Mouse (Mus musculus) heart, embryonic 10.5 days (tissue): Measurements from ENCODE around the gene Dgke. TPM values are rescaled to one million over a fixed set of nuclear protein-coding genes. Genes with fewer than 3 reads are reported as not detected.
A peak's percentile ranks its signal among the peaks of the same experiment; 100 is the strongest.
"Not testable (repeated sequence)": the region's sequence is repeated elsewhere in the genome, so short reads cannot be mapped to it uniquely, and the experiment has no call there.

Experiments
- DNase-seq: peaks from one replicate; pipeline ENCODE4 v3.0.0-alpha.2; 2017; ENCODE audit warnings: low spot score
- H3K27ac ChIP-seq: fragments of 300-500 bp; sonication (generic); 2 replicates; pipeline ENCODE4 v1.5.1; 2016; ENCODE audit warnings: mild to moderate bottlenecking
- H3K27me3 ChIP-seq: fragments of 300-500 bp; sonication (generic); 2 replicates; pipeline ENCODE4 v1.6.1; 2016; ENCODE audit warnings: mild to moderate bottlenecking; ENCODE audit not compliant: poor library complexity, insufficient read depth, severe bottlenecking
- H3K36me3 ChIP-seq: fragments of 300-500 bp; sonication (generic); 2 replicates; pipeline ENCODE4 v1.6.1; 2016; ENCODE audit warnings: mild to moderate bottlenecking, moderate library complexity
- H3K4me1 ChIP-seq: fragments of 300-500 bp; sonication (generic); 2 replicates; pipeline ENCODE4 v1.6.1; 2016; ENCODE audit warnings: mild to moderate bottlenecking
- H3K4me3 ChIP-seq: fragments of 300-500 bp; sonication (generic); 2 replicates; pipeline ENCODE4 v1.5.1; 2016; ENCODE audit warnings: mild to moderate bottlenecking, moderate library complexity
- H3K9me3 ChIP-seq: fragments of 300-500 bp; sonication (generic); 2 replicates; pipeline ENCODE4 v1.6.1; 2016; ENCODE audit warnings: mild to moderate bottlenecking, moderate library complexity
- WGBS: fragments of 180-500 bp; shearing (Covaris S2); methylation state at CpG from one replicate; pipeline ENCODE4 v1.1.7; 2016; 5-methylcytosine and 5-hydroxymethylcytosine counted together
- polyA plus RNA-seq: library from polyadenylated mRNA; unstranded; fragments of >200 nt; fragmentation: Nextera tagmentation; extraction: Ambion mirVana; gene quantifications from 2 replicates; pipeline ENCODE4 v1.2.1, GENCODE M21; 2016

Dgke gene
- polyA plus RNA-seq, 1 experiment from 2014 or later = 5.3 TPM

GRCm38 (mm10) chr11:89003078-89003477 is 63.6 kb downstream of the Dgke start:
- 47% methylated on average over 6 of the region's 6 CpGs for WGBS
- Histone ChIP-seq H3K27me3 (no peaks in the 10 kb centered on the region; the same call in 1 of the 2 replicates), H3K27ac (no peak overlapping the region), H3K9me3 (no peaks in the 10 kb centered on the region), H3K4me3 (no peak overlapping the region), H3K36me3 (peaks cover 14% of the 10 kb centered on the region; the same call in 1 of the 2 replicates), H3K4me1 (peaks cover 35% of the 10 kb centered on the region)
- no peak for DNase-seq

GRCm38 (mm10) chr11:89002621-89003020 is 64.0 kb downstream of the Dgke start:
- 83% methylated on average over 5 of the region's 5 CpGs for WGBS
- Histone ChIP-seq H3K9me3 (no peaks in the 10 kb centered on the region), H3K27ac (no peak overlapping the region), H3K4me1 (peaks cover 35% of the 10 kb centered on the region), H3K27me3 (no peaks in the 10 kb centered on the region; the same call in 1 of the 2 replicates), H3K4me3 (no peak overlapping the region), H3K36me3 (peaks cover 14% of the 10 kb centered on the region; the same call in 1 of the 2 replicates)
- DNase-seq = no peak

- Histone ChIP-seq H3K4me1 (peaks cover 35% of the 10 kb centered on the region), H3K9me3 (no peaks in the 10 kb centered on the region), H3K4me3 (no peak overlapping the region), H3K36me3 (peaks cover 13% of the 10 kb centered on the region; the same call in 1 of the 2 replicates), H3K27ac (no peak overlapping the region), H3K27me3 (no peaks in the 10 kb centered on the region; the same call in 1 of the 2 replicates)
- DNase-seq = no peak
- WGBS = 87% methylated on average over 5 of the region's 5 CpGs
Observed at GRCm38 (mm10) chr11:89002068-89002467, 64.6 kb downstream of the Dgke start.

GRCm38 (mm10) chr11:89001569-89001968 is 65.1 kb downstream of the Dgke start:
- 95% methylated on average over 7 of the region's 7 CpGs for WGBS
- Histone ChIP-seq H3K4me1 (peaks cover 35% of the 10 kb centered on the region), H3K27me3 (no peaks in the 10 kb centered on the region; the same call in 1 of the 2 replicates), H3K27ac (no peak overlapping the region), H3K36me3 (peaks cover 9% of the 10 kb centered on the region; the same call in 1 of the 2 replicates), H3K9me3 (no peaks in the 10 kb centered on the region), H3K4me3 (0 out of 2 replicates have a peak overlapping the region, but pooled peaks have one; percentile 22)
- DNase-seq = no peak

- peak overlapping the region; percentile 81 for H3K4me3 ChIP-seq
- peak overlapping the region; percentile 91 for H3K27ac ChIP-seq
- DNase-seq = no peak
Observed at GRCm38 (mm10) chr11:89000527-89000819, 66.2 kb downstream of the Dgke start.

GRCm38 (mm10) chr11:88999723-89000526 is 66.7 kb downstream of the Dgke start:
- H3K27ac ChIP-seq = peak overlapping the region; percentile 91
- no peaks in the 10 kb centered on the region; the same call in 1 of the 2 replicates for H3K27me3 ChIP-seq
- 19% methylated on average over 33 of the region's 33 CpGs for WGBS
- peaks cover 35% of the 10 kb centered on the region for H3K4me1 ChIP-seq
- no peaks in the 10 kb centered on the region for H3K9me3 ChIP-seq
- no peak for DNase-seq
- H3K36me3 ChIP-seq = no peaks in the 10 kb centered on the region
- H3K4me3 ChIP-seq = peak overlapping the region; percentile 81

More at GRCm38 (mm10) chr11:89000527-89000819, 66.2 kb downstream of the Dgke start:
- Histone ChIP-seq H3K36me3 (no peaks in the 10 kb centered on the region), H3K27me3 (no peaks in the 10 kb centered on the region; the same call in 1 of the 2 replicates), H3K9me3 (no peaks in the 10 kb centered on the region), H3K4me1 (peaks cover 35% of the 10 kb centered on the region)

GRCm38 (mm10) chr11:88998974-88999722 is 67.5 kb downstream of the Dgke start, which contains the start of gene Trim25:
TSS of gene Trim25 (plus strand) at chr11:88999376.
- DNase-seq = peak; percentile 96
- WGBS = 2% methylated on average over 48 of the region's 48 CpGs
- Histone ChIP-seq H3K4me1 (peaks cover 35% of the 10 kb centered on the region), H3K9me3 (no peaks in the 10 kb centered on the region), H3K27me3 (no peaks in the 10 kb centered on the region; the same call in 1 of the 2 replicates), H3K4me3 (peak within 1 kb of the TSS; percentile 81), H3K27ac (peak within 1 kb of the TSS; percentile 91), H3K36me3 (no peaks in the 10 kb centered on the region)

- 11% methylated on average over 3 of the region's 3 CpGs for WGBS
- Histone ChIP-seq H3K4me1 (peaks cover 29% of the 10 kb centered on the region), H3K36me3 (no peaks in the 10 kb centered on the region), H3K4me3 (no peak overlapping the region; the same call in 1 of the 2 replicates), H3K27me3 (no peaks in the 10 kb centered on the region; the same call in 1 of the 2 replicates), H3K27ac (peak overlapping the region; percentile 91; the same call in 1 of the 2 replicates), H3K9me3 (no peaks in the 10 kb centered on the region)
- no peak for DNase-seq
Observed at GRCm38 (mm10) chr11:88998406-88998805, 68.2 kb downstream of the Dgke start.

GRCm38 (mm10) chr11:88997343-88997742 is 69.3 kb downstream of the Dgke start:
- not testable (repeated sequence) for DNase-seq, H3K9me3 ChIP-seq, H3K27me3 ChIP-seq, H3K36me3 ChIP-seq, H3K27ac ChIP-seq, H3K4me3 ChIP-seq
- 83% methylated on average over 5 of the region's 5 CpGs for WGBS
- H3K4me1 ChIP-seq = peaks cover 20% of the 10 kb centered on the region

- no peaks in the 10 kb centered on the region; the same call in 1 of the 2 replicates for H3K36me3 ChIP-seq
- H3K27me3 ChIP-seq = no peaks in the 10 kb centered on the region; the same call in 1 of the 2 replicates
- H3K4me1 ChIP-seq = peaks cover 16% of the 10 kb centered on the region
- no peak overlapping the region for H3K4me3 ChIP-seq
- no peaks in the 10 kb centered on the region for H3K9me3 ChIP-seq
- 62% methylated on average over 7 of the region's 7 CpGs for WGBS
- H3K27ac ChIP-seq = no peak overlapping the region
- DNase-seq = no peak
Observed at GRCm38 (mm10) chr11:88996427-88996826, 70.2 kb downstream of the Dgke start.

- Histone ChIP-seq H3K4me3 (no peak overlapping the region), H3K36me3 (peaks cover 7% of the 10 kb centered on the region), H3K27ac (no peak overlapping the region), H3K9me3 (no peaks in the 10 kb centered on the region), H3K4me1 (peaks cover 16% of the 10 kb centered on the region), H3K27me3 (no peaks in the 10 kb centered on the region; the same call in 1 of the 2 replicates)
- DNase-seq = no peak
- WGBS = 82% methylated on average over 2 of the region's 2 CpGs
Observed at GRCm38 (mm10) chr11:88995616-88996015, 71.0 kb downstream of the Dgke start.

- no peak for DNase-seq
- H3K27ac ChIP-seq = no peak overlapping the region
- peaks cover 12% of the 10 kb centered on the region for H3K36me3 ChIP-seq
- H3K4me3 ChIP-seq = no peak overlapping the region
- WGBS = 85% methylated on average over 7 of the region's 7 CpGs
- H3K4me1 ChIP-seq = peaks cover 7% of the 10 kb centered on the region; the same call in 1 of the 2 replicates
- H3K9me3 ChIP-seq = no peaks in the 10 kb centered on the region
- H3K27me3 ChIP-seq = no peaks in the 10 kb centered on the region
Observed at GRCm38 (mm10) chr11:88994492-88994891, 72.2 kb downstream of the Dgke start.

- Histone ChIP-seq H3K4me3 (no peak overlapping the region), H3K4me1 (peaks cover 2% of the 10 kb centered on the region; the same call in 1 of the 2 replicates), H3K27me3 (no peaks in the 10 kb centered on the region), H3K36me3 (peaks cover 12% of the 10 kb centered on the region), H3K9me3 (no peaks in the 10 kb centered on the region), H3K27ac (no peak overlapping the region)
- no peak for DNase-seq
- 17% methylated on average over 5 of the region's 5 CpGs for WGBS
Observed at GRCm38 (mm10) chr11:88993625-88994024, 73.0 kb downstream of the Dgke start.
